Mouse (Mus musculus): Measurements from ENCODE around the gene Fxyd3.

GRCm38 (mm10) chr7:31088206-31088605, 11.7 kb upstream of the Fxyd3 start:
- no peak for TF ChIP-seq CTCF (IDR thresholded peaks at IDR 0.05; ENCODE audit: control insufficient read depth, insufficient read depth, insufficient replicate concordance, low read depth, low read length)
- no peak for TF ChIP-seq POLR2A (IDR thresholded peaks at IDR 0.05; ENCODE audit: control insufficient read depth, low read depth, low read length)

Measured in testis, adult 2 months (tissue).